Mouse (Mus musculus) retina, postnatal 1 day (tissue): Measurements from ENCODE around the gene Gm3238.

Source experiments
- DNase-seq: peaks from one replicate; pipeline ENCODE4 v3.0.0-alpha.2; 2012

Gm3238 gene

DNA sequence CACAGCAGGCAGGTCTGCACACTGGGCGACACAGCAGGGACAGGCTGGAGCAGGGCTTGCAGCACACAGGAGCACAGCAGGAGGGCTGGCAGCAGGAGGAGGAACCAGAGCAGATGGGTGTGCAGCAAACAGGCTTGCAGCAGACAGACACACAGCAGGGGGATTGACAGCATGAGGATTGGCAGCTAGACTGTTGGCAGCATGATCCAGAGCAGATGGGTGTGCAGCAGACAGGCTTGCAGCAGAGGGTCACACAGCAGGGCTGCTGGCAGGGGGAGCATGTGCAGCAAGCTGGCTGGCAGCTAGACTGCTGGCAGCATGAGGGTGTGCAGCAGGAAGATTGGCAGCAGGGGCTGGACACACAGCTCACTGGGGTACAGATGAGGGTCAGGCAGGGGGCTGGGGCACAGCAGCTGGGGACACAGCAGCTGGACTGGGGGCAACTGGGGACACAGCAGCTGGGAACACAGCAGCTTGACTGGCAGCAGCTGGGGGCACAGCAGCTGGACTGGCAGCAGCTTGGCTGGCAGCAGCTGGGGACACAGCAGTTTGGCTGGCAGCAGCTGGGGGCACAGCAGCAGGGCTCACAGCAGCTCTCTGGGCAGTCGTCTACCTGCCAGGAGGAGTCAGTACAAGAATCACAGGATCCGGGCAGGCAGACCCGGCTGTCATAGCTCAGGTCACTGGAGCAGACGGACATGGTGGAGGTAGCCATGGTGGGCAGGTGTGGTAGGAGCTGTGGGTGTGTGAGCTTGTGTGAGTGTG is 29.0 kb downstream of the Gm3238 start, which contains the start of gene Gm18596:
TSS of gene Gm18596 (minus strand) at position 715 of the 765 bp plus-strand sequence.
- peak; percentile 46 for DNase-seq

DNA sequence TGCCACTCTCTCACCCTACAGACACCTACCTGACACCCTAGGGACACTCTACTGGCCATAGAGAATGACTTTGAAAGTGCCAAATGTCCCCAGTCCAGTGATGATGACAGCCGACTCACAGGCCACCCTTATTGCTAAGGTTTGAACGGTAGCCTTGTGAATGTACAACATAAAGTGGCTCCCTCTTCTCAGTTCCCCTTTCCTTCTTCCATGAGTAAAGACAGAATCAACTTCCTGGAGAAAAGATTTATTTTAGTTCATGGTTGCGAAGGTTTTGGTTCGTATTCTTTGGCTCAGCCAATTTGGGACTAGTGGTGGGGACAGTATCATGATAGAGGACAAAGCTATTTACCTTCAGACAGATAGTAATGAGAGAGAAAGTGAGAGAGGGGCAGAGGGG is 32.2 kb downstream of the Gm3238 start:
- no peak for DNase-seq

DNA sequence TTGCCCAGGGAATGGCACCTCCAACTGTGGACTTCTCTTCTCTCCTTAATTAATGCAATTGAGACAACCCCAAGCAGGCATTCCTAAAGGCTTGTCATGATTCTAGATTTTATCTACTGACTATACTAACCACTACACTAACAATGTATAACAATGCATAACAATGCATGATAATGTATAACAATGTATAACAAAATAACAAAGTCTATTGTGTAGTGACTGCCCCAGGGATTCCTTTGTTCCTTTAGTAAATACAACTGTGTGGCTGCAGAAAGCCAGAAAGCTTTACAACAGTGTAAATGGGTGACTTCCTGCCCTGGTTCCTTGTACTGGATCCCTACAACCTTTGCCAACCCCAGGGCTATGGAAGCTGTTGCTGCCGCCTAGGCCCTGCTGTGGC is 35.2 kb downstream of the Gm3238 start:
- no peak for DNase-seq

DNA sequence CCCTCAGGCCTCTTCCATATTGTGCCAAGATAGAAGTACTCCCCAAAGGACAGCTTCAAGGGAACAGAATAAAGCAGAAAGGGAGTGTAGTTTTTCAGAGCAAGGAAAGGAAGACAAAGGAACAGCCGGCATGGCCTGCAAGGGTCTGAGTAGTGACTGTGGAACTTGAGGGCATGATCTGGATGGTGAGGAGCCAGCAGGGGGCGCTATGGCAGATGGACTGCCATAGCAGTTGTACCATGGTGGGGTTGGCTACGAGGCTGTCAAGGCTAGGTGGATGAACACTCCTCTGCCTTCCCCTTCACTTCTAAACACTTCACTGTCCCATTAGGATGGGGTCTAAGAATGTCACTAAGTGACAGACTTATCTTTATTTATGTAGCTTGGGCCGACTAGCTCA is 41.9 kb downstream of the Gm3238 start:
- DNase-seq, result peak; percentile 20

DNA sequence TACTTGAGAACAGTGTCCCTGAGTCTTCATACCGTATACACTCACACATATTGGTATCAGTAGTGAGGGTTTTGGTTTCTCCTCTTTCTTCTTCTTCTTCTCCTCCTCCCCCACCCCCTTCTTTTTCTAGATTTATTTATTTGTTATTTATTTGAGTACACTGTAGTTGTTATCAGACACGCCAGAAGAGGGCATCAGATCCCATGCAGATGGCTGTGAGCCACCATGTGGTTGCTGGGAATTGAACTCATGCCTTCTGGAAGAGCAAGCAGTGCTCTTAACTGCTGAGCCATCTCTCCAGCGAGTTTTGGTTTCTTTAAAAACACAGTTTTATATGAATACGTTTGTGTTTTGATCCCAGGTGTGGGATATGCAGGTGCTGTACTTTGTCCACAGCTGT is 42.8 kb downstream of the Gm3238 start:
- DNase-seq, result no peak

DNA sequence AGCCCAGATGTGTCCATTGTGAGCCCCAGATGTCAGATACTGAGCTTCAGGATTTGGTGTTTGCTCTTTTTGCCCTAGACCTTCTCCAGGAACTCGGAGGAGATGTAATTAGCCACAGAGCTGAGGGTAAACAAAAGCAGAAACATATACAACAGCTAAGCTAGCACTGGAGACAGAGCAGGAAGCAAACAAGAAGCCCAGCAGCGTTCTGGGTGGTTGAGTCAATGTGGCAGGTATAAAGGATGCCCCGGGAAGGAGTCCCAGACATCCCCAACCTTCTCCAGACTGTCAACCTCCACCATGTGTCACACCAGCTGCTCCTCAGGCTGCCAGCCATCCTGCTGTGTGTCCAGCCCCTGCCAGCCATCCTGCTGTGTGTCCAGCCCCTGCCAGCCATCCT is 44.9 kb downstream of the Gm3238 start, which contains the start of gene Gm10100:
TSS of gene Gm10100 (plus strand) at position 301 of the 400 bp plus-strand sequence.
- no peak for DNase-seq

DNA sequence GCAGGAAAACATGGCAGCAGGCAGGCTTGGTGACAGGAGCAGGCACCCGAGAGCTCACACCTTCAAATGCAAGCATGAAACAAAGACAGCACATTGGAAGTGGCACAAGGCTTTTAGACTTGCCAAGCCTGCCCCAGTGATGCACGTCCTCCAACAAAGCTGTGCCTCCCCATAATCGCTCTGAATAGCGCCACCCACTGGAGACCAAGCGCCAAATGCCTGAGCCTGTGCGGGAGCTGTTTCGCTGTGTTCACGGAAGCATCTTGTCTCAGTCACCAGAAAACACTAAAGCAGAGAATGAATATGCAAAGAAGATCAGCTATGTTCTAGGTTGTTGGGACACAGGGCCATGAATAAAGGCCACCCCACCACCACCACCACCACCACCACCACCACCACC is 46.3 kb downstream of the Gm3238 start:
- DNase-seq, result peak; percentile 15
